In genomic region chr1:65186287-65187073, GRCm38 (mm10) we compare ENCODE assay signal across 8 mouse cellular contexts. TPM values are rescaled to one million over a fixed set of nuclear protein-coding genes. Genes with fewer than 3 reads are reported as not detected.
DNase-seq lines count a peak whose midpoint lies in the region; ATAC-seq and TF ChIP-seq lines count a peak whose summit lies in the region.

Gene Idh1, minus strand, starts transcription at chr1:65186500.
Gene Pikfyve, plus strand, starts transcription at chr1:65186683.

- peak; percentile 92; the same call in 1 of the 2 replicates for TF ChIP-seq POLR2A in bone marrow macrophage, adult 2 months (IDR thresholded peaks at IDR 0.05; ENCODE audit: borderline replicate concordance, low read depth, low read length)
- peak; percentile 86 for TF ChIP-seq POLR2A in embryonic fibroblast, embryonic 13.5 days (IDR thresholded peaks at IDR 0.05; ENCODE audit: low read depth, low read length)
- peak; percentile 99 for TF ChIP-seq POLR2A in liver, adult 2 months (IDR thresholded peaks at IDR 0.05; ENCODE audit: extremely low read depth, insufficient read depth, low read length)
- TF ChIP-seq POLR2A in myocyte (IDR thresholded peaks at IDR 0.05; ENCODE audit: insufficient read length, low read depth), result peak; percentile 92

- H3K27me3 ChIP-seq in heart, embryonic 11.5 days (ENCODE audit: control insufficient read depth, insufficient read depth, low read length), result no peaks in the 10 kb centered on the region
- peaks cover 3% of the 10 kb centered on the region; the same call in 1 of the 2 replicates for H3K27me3 ChIP-seq in kidney, embryonic 16.5 days (ENCODE audit: insufficient read depth, low read length)
- H3K27me3 ChIP-seq in liver, adult 2 months (ENCODE audit: control insufficient read depth, insufficient read depth, low read length), result no peaks in the 10 kb centered on the region
- H3K27me3 ChIP-seq in myocyte (ENCODE audit: control insufficient read depth, insufficient read depth, insufficient read length), result no peaks in the 10 kb centered on the region
- H3K27me3 ChIP-seq in splenic B cell, adult 2 months (ENCODE audit: control insufficient read depth, insufficient read depth, low read length, poor library complexity, severe bottlenecking), result no peaks in the 10 kb centered on the region

- DNase-seq in A20 (ENCODE audit: low read depth, low spot score), result peak; percentile 99
- DNase-seq in liver, adult 2 months (ENCODE audit: extremely low read depth, low read depth, low spot score), result peak; percentile 90
- peak; percentile 98 for DNase-seq in splenic B cell, adult 2 months (ENCODE audit: low read depth, low spot score)

- no peaks in the 10 kb centered on the region for H3K36me3 ChIP-seq in heart, embryonic 11.5 days (ENCODE audit: control insufficient read depth, insufficient read depth, low read length)
- H3K36me3 ChIP-seq in kidney, embryonic 16.5 days (ENCODE audit: insufficient read depth, low read length), result no peaks in the 10 kb centered on the region
- H3K36me3 ChIP-seq in liver, adult 2 months (ENCODE audit: control insufficient read depth, insufficient read depth, low read length), result peaks cover 9% of the 10 kb centered on the region
- no peaks in the 10 kb centered on the region for H3K36me3 ChIP-seq in myocyte (ENCODE audit: control insufficient read depth, insufficient read depth)
- no peaks in the 10 kb centered on the region; the same call in 1 of the 2 replicates for H3K36me3 ChIP-seq in splenic B cell, adult 2 months (ENCODE audit: control insufficient read depth, insufficient read depth, low read length, poor library complexity, severe bottlenecking)

- peak within 1 kb of the TSS; percentile 77 for H3ac ChIP-seq in myocyte (ENCODE audit: control insufficient read depth, insufficient read length)

- peak within 1 kb of the TSS; percentile 85 for H3K4me2 ChIP-seq in heart, embryonic 11.5 days
- H3K4me2 ChIP-seq in kidney, embryonic 16.5 days (replicated peaks; ENCODE audit: low read depth, low read length), result peak within 1 kb of the TSS; percentile 86
- peak within 1 kb of the TSS; percentile 89 for H3K4me2 ChIP-seq in myocyte (ENCODE audit: low read depth)

- H3K9ac ChIP-seq in heart, embryonic 11.5 days (ENCODE audit: low read depth, low read length), result peak within 1 kb of the TSS; percentile 87
- H3K9ac ChIP-seq in kidney, embryonic 16.5 days (replicated peaks; ENCODE audit: low read length), result peak within 1 kb of the TSS; percentile 86
- peak within 1 kb of the TSS; percentile 97 for H3K9ac ChIP-seq in liver, adult 2 months (ENCODE audit: low read depth, low read length)

- ATAC-seq in heart, embryonic 11.5 days (replicated peaks; ENCODE audit: insufficient number of reproducible peaks, low FRiP score, low TSS enrichment), result peak; percentile 100
- ATAC-seq in kidney, embryonic 16.5 days (ENCODE audit: low FRiP score, low TSS enrichment), result peak; percentile 100

- peaks cover 21% of the 10 kb centered on the region for H3K4me1 ChIP-seq in bone marrow macrophage, adult 2 months (ENCODE audit: control insufficient read depth, insufficient read depth, low read length)
- H3K4me1 ChIP-seq in embryonic fibroblast, embryonic 13.5 days (ENCODE audit: control insufficient read depth, insufficient read depth, low read length), result no peaks in the 10 kb centered on the region
- no peaks in the 10 kb centered on the region; the same call in none of the 2 replicates for H3K4me1 ChIP-seq in heart, embryonic 11.5 days (ENCODE audit: control insufficient read depth, insufficient read depth, low read length)
- H3K4me1 ChIP-seq in kidney, embryonic 16.5 days (ENCODE audit: insufficient read depth, low read length), result peaks cover 11% of the 10 kb centered on the region
- H3K4me1 ChIP-seq in liver, adult 2 months (ENCODE audit: control insufficient read depth, insufficient read depth, low read length), result peaks cover 11% of the 10 kb centered on the region

- under 1% methylated on average over 71 of the region's 71 CpGs for WGBS in heart, embryonic 11.5 days (ENCODE audit: insufficient replicate concordance)
- WGBS in kidney, embryonic 16.5 days, result under 1% methylated on average over 67 of the region's 71 CpGs
- WGBS in liver, adult 2 months, result 1% methylated on average over 68 of the region's 71 CpGs

- H3K79me2 ChIP-seq in liver, adult 2 months (ENCODE audit: control insufficient read depth, insufficient read depth, low read length), result peaks cover 4% of the 10 kb centered on the region; the same call in 1 of the 2 replicates
- peaks cover 35% of the 10 kb centered on the region for H3K79me2 ChIP-seq in myocyte (ENCODE audit: control insufficient read depth, insufficient read depth)

- peak within 1 kb of the TSS; percentile 96 for H3K4me3 ChIP-seq in bone marrow macrophage, adult 2 months (ENCODE audit: insufficient read depth, low read length)
- peak within 1 kb of the TSS; percentile 99 for H3K4me3 ChIP-seq in embryonic fibroblast, embryonic 13.5 days (ENCODE audit: insufficient read depth, low read length)
- peak within 1 kb of the TSS; percentile 89 for H3K4me3 ChIP-seq in heart, embryonic 11.5 days (ENCODE audit: low read depth, low read length)
- peak within 1 kb of the TSS; percentile 85 for H3K4me3 ChIP-seq in kidney, embryonic 16.5 days (ENCODE audit: low read length)
- peak within 1 kb of the TSS; percentile 97 for H3K4me3 ChIP-seq in liver, adult 2 months (ENCODE audit: insufficient read depth, low read depth, low read length)
- peak within 1 kb of the TSS; percentile 36 for H3K4me3 ChIP-seq in myocyte

- no peak for TF ChIP-seq CTCF in bone marrow macrophage, adult 2 months (IDR thresholded peaks at IDR 0.05; ENCODE audit: low read depth, low read length)
- no peak for TF ChIP-seq CTCF in embryonic fibroblast, embryonic 13.5 days (IDR thresholded peaks at IDR 0.05; ENCODE audit: borderline replicate concordance, insufficient read depth, low read length)
- peak; percentile 20 for TF ChIP-seq CTCF in liver, adult 2 months (IDR thresholded peaks at IDR 0.05; ENCODE audit: low read depth, low read length)

- H3K9me3 ChIP-seq in heart, embryonic 11.5 days (replicated peaks; ENCODE audit: control insufficient read depth, low read length), result no peaks in the 10 kb centered on the region
- no peaks in the 10 kb centered on the region for H3K9me3 ChIP-seq in kidney, embryonic 16.5 days (ENCODE audit: low read length)

- H3K27ac ChIP-seq in bone marrow macrophage, adult 2 months (ENCODE audit: insufficient read depth, low read depth, low read length), result peak within 1 kb of the TSS; percentile 96
- H3K27ac ChIP-seq in embryonic fibroblast, embryonic 13.5 days (ENCODE audit: insufficient read depth, low read length), result 0 out of 2 replicates have a peak within 1 kb of the TSS, but pooled peaks have one; percentile 48
- peak within 1 kb of the TSS; percentile 88 for H3K27ac ChIP-seq in heart, embryonic 11.5 days (ENCODE audit: low read depth, low read length)
- peak within 1 kb of the TSS; percentile 53 for H3K27ac ChIP-seq in kidney, embryonic 16.5 days (ENCODE audit: low read length)
- peak within 1 kb of the TSS; percentile 81 for H3K27ac ChIP-seq in liver, adult 2 months (replicated peaks; ENCODE audit: insufficient read depth, low read depth, low read length)

TF ChIP-seq in myocyte, 11 proteins besides CTCF, POLR2A, EP300 and RAD21:
- TF ChIP-seq POLR2AphosphoS2 (IDR thresholded peaks at IDR 0.05; ENCODE audit: insufficient read length, low read depth), result peak; percentile 86
- no peak for TF ChIP-seq MYOG (IDR thresholded peaks at IDR 0.05; ENCODE audit: control insufficient read depth in 1 of 3, insufficient read depth in 1 of 3, insufficient read length in 2 of 3, low read depth in 2 of 3)
- peak; percentile 77 for TF ChIP-seq USF1 (IDR thresholded peaks at IDR 0.05; ENCODE audit: low read depth)

RNA-seq across cellular contexts. Expression of gene Idh1, which starts in this region (rescaled TPM):
- polyA plus RNA-seq in bone marrow macrophage, adult 2 months (2012; ENCODE audit: insufficient read depth, insufficient read length, missing spikeins), result 242 and 261 TPM in 2 replicates
- 91.9 and 106 TPM in 2 replicates for polyA plus RNA-seq in embryonic fibroblast, embryonic 13.5 days (2011; ENCODE audit: insufficient read length, low read depth, missing spikeins)
- polyA plus RNA-seq in heart, embryonic 11.5 days (2014; fragmentation: Nextera tagmentation; extraction: Ambion mirVana), result 81.5 and 96.6 TPM in 2 replicates
- polyA plus RNA-seq in kidney, embryonic 16.5 days (2015; fragmentation: Nextera tagmentation; extraction: Ambion mirVana), result 293 and 329 TPM in 2 replicates
- total RNA-seq in liver, adult 2 months (2014; rRNA removed), result 510 and 624 TPM in 2 replicates
- 137 and 155 TPM in 2 replicates for polyA plus RNA-seq in liver, adult 2 months (2012; rRNA removed)
- polyA plus RNA-seq in myocyte (2012; fragmentation: generic; extraction: Trizol), result 44.7 TPM

RNA-seq across cellular contexts. Expression of gene Pikfyve, which starts in this region (rescaled TPM):
- 35.0 and 37.5 TPM in 2 replicates for polyA plus RNA-seq in bone marrow macrophage, adult 2 months (2012; ENCODE audit: insufficient read depth, insufficient read length, missing spikeins)
- 30.2 and 34.6 TPM in 2 replicates for polyA plus RNA-seq in embryonic fibroblast, embryonic 13.5 days (2011; ENCODE audit: insufficient read length, low read depth, missing spikeins)
- polyA plus RNA-seq in heart, embryonic 11.5 days (2014; fragmentation: Nextera tagmentation; extraction: Ambion mirVana), result 8.9 TPM in 2 replicates
- 10.0 and 11.1 TPM in 2 replicates for polyA plus RNA-seq in kidney, embryonic 16.5 days (2015; fragmentation: Nextera tagmentation; extraction: Ambion mirVana)
- 18.7 and 21.1 TPM in 2 replicates for total RNA-seq in liver, adult 2 months (2014; rRNA removed)
- polyA plus RNA-seq in liver, adult 2 months (2012; rRNA removed), result 2.8 and 2.9 TPM in 2 replicates
- polyA plus RNA-seq in myocyte (2012; fragmentation: generic; extraction: Trizol), result 4.2 TPM

Comparison
In these comparisons a context has a peak if more than half of its experiments do, and no peak if none do; other contexts are left out.
1. Peak in every context shown above with its lines: DNase-seq, ATAC-seq, H3K4me3 ChIP-seq and H3K27ac ChIP-seq.
2. H3K4me3 ChIP-seq: peak in every context shown above with its lines; median percentile 99 in embryonic fibroblast, embryonic 13.5 days; 97 in liver, adult 2 months; 96 in bone marrow macrophage, adult 2 months; 89 in heart, embryonic 11.5 days; 85 in kidney, embryonic 16.5 days; 36 in myocyte.